Mouse (Mus musculus) olfactory bulb, adult 2 months (tissue): ENCODE measurements around the gene Bcl2l10.

Experiments used
- CTCF ChIP-seq: fragments of 200-500 bp; IDR thresholded peaks from 2 replicates; pipeline ENCODE4 v1.5.1; 2012; ENCODE audit warnings: low read depth, mild to moderate bottlenecking, low read length, moderate library complexity; ENCODE audit not compliant: insufficient read depth
- POLR2A ChIP-seq: fragments of 200-500 bp; IDR thresholded peaks from 2 replicates; pipeline ENCODE4 v1.6.1; 2012; ENCODE audit warnings: mild to moderate bottlenecking, low read depth, low read length, moderate library complexity; ENCODE audit not compliant: insufficient read depth

DNA sequence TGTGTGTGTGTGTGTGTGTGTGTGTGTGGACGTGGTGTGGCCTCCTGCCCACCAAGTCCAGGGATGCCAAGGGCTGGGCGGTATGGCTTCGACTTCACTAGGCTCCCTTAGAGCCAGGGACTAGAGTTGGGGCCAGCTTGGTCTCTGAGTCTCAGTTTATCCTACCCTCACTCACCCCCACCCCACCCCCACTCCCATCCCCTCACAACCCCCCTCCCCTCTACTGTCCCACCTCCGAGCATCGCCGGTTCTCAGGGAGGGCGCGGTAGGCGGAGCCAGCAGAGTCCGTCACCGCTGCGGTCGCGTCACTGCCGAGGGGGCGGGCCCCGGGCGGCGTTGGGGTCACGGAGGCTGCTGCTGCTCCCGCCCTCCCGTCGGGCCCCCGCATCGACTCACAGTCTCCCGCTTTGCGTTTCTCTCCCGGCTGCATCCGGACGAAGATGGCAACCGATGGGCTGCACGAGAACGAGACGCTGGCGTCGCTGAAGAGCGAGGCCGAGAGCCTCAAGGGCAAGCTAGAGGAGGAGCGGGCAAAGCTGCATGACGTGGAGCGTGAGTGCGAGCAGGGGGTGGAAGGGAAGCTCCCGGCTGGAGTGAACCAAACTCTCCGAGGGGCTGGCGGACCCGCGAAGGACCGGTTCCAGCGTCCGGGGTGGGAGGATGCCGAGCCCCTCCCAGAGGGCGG lies 33.6 kb upstream of the Bcl2l10 start:
- TF ChIP-seq POLR2A (peak; percentile 70; the same call in 1 of the 2 replicates), CTCF (peak; percentile 7; the same call in 1 of the 2 replicates)
